Mouse (Mus musculus) embryonic facial prominence, embryonic 15.5 days (tissue): ENCODE measurements around the gene Cbx4. TPM values are rescaled to one million over a fixed set of nuclear protein-coding genes. Genes with fewer than 3 reads are reported as not detected.
A peak's percentile ranks its signal among the peaks of the same experiment; 100 is the strongest.

Source experiments
- ATAC-seq: fragments of 200-750 bp; cut with Nextera tagmentation; 2 replicates; pipeline ENCODE4 v1.8.0; 2017; ENCODE audit warnings: low read depth, moderate TSS enrichment; ENCODE audit not compliant: insufficient number of reproducible peaks, low FRiP score, low TSS enrichment
- H3K27ac ChIP-seq: fragments of 300-500 bp; sonication (generic); replicated peaks from 2 replicates; pipeline ENCODE4 v1.5.1; 2015; ENCODE audit warnings: mild to moderate bottlenecking, inconsistent platforms
- H3K27me3 ChIP-seq: fragments of 300-500 bp; sonication (generic); 2 replicates; pipeline ENCODE4 v1.6.1; 2015; ENCODE audit warnings: inconsistent platforms
- H3K36me3 ChIP-seq: fragments of 300-500 bp; sonication (generic); 2 replicates; pipeline ENCODE4 v1.6.1; 2015; ENCODE audit warnings: mild to moderate bottlenecking, inconsistent platforms
- H3K4me1 ChIP-seq: fragments of 300-500 bp; sonication (generic); 2 replicates; pipeline ENCODE4 v1.6.1; 2015; ENCODE audit warnings: inconsistent platforms
- H3K4me2 ChIP-seq: fragments of 300-500 bp; sonication (generic); replicated peaks from 2 replicates; pipeline ENCODE4 v1.6.1; 2015; ENCODE audit warnings: mild to moderate bottlenecking, inconsistent platforms
- H3K4me3 ChIP-seq: fragments of 300-500 bp; sonication (generic); replicated peaks from 2 replicates; pipeline ENCODE4 v1.5.1; 2015; ENCODE audit warnings: mild to moderate bottlenecking, inconsistent platforms
- H3K9ac ChIP-seq: fragments of 300-500 bp; sonication (generic); 2 replicates; pipeline ENCODE4 v1.6.1; 2015; ENCODE audit warnings: inconsistent platforms
- H3K9me3 ChIP-seq: fragments of 300-500 bp; sonication (generic); replicated peaks from 2 replicates; pipeline ENCODE4 v1.6.1; 2016; ENCODE audit warnings: inconsistent platforms
- WGBS: fragments of 180-500 bp; shearing (Covaris S2); methylation state at CpG from one replicate; pipeline ENCODE4 v1.1.7; 2015; 5-methylcytosine and 5-hydroxymethylcytosine counted together
- polyA plus RNA-seq: library from polyadenylated mRNA; unstranded; fragments of >200 nt; fragmentation: Nextera tagmentation; extraction: Ambion mirVana; gene quantifications from 2 replicates; pipeline ENCODE4 v1.2.1, GENCODE M21; 2015

Gene Cbx4
- 17.2 and 21.4 TPM in 2 replicates for polyA plus RNA-seq

- peak; percentile 90 for ATAC-seq
- Histone ChIP-seq H3K4me1 (peaks cover 84% of the 10 kb centered on the region), H3K27me3 (peaks cover 57% of the 10 kb centered on the region)
Measured at GRCm38 (mm10) chr11:119086144-119086971, at the start of gene Cbx4. Gene Cbx4, minus strand, starts transcription at chr11:119086221.

GRCm38 (mm10) chr11:119134586-119134985 lies 48.6 kb upstream of the Cbx4 start:
- no peak overlapping the region for H3K4me2 ChIP-seq
- no peak for ATAC-seq
- H3K27me3 ChIP-seq: peaks cover 16% of the 10 kb centered on the region
- 30% methylated on average over 17 of the region's 17 CpGs for WGBS
- no peaks in the 10 kb centered on the region for H3K9me3 ChIP-seq
- no peak overlapping the region for H3K9ac ChIP-seq
- no peak overlapping the region for H3K4me3 ChIP-seq
- H3K4me1 ChIP-seq: peaks cover 11% of the 10 kb centered on the region
- H3K36me3 ChIP-seq: no peaks in the 10 kb centered on the region
- H3K27ac ChIP-seq: no peak overlapping the region

More at GRCm38 (mm10) chr11:119086144-119086971, at the start of gene Cbx4:
- 1% methylated on average over 67 of the region's 67 CpGs for WGBS
- peak within 1 kb of the TSS; percentile 98 for H3K27ac ChIP-seq
- H3K36me3 ChIP-seq: peaks cover 12% of the 10 kb centered on the region
- no peaks in the 10 kb centered on the region for H3K9me3 ChIP-seq
- peak within 1 kb of the TSS; percentile 86 for H3K9ac ChIP-seq
- H3K4me3 ChIP-seq: peak within 1 kb of the TSS; percentile 92
- H3K4me2 ChIP-seq: peak within 1 kb of the TSS; percentile 81

GRCm38 (mm10) chr11:119133437-119134221 lies 47.6 kb upstream of the Cbx4 start:
- H3K9ac ChIP-seq: no peak overlapping the region
- peaks cover 16% of the 10 kb centered on the region for H3K27me3 ChIP-seq
- no peak for ATAC-seq
- H3K4me2 ChIP-seq: no peak overlapping the region
- no peaks in the 10 kb centered on the region for H3K36me3 ChIP-seq
- no peak overlapping the region for H3K4me3 ChIP-seq
- H3K9me3 ChIP-seq: no peaks in the 10 kb centered on the region
- H3K27ac ChIP-seq: no peak overlapping the region
- H3K4me1 ChIP-seq: peaks cover 21% of the 10 kb centered on the region
- WGBS: 76% methylated on average over 5 of the region's 5 CpGs

GRCm38 (mm10) chr11:119132198-119133035 lies 46.4 kb upstream of the Cbx4 start:
- H3K4me3 ChIP-seq: no peak overlapping the region

GRCm38 (mm10) chr11:119130081-119130765 lies 44.2 kb upstream of the Cbx4 start:
- H3K27me3 ChIP-seq: peaks cover 15% of the 10 kb centered on the region
- H3K9me3 ChIP-seq: no peaks in the 10 kb centered on the region
- peaks cover 50% of the 10 kb centered on the region for H3K4me1 ChIP-seq
- no peak for ATAC-seq
- peak overlapping the region; percentile 40 for H3K4me2 ChIP-seq
- H3K4me3 ChIP-seq: 0 out of 2 replicates have a peak overlapping the region, but pooled peaks have one; percentile 10
- H3K27ac ChIP-seq: no peak overlapping the region
- no peak overlapping the region for H3K9ac ChIP-seq
- H3K36me3 ChIP-seq: no peaks in the 10 kb centered on the region
- WGBS: 10% methylated on average over 23 of the region's 24 CpGs

More at GRCm38 (mm10) chr11:119132198-119133035, 46.4 kb upstream of the Cbx4 start:
- Histone ChIP-seq H3K9ac (no peak overlapping the region), H3K36me3 (no peaks in the 10 kb centered on the region), H3K4me1 (peaks cover 33% of the 10 kb centered on the region), H3K4me2 (no peak overlapping the region), H3K27ac (no peak overlapping the region), H3K27me3 (peaks cover 17% of the 10 kb centered on the region), H3K9me3 (no peaks in the 10 kb centered on the region)
- ATAC-seq: no peak
- 74% methylated on average over 14 of the region's 14 CpGs for WGBS

- peaks cover 50% of the 10 kb centered on the region for H3K4me1 ChIP-seq
- no peak for ATAC-seq
- WGBS: 43% methylated on average over 18 of the region's 18 CpGs
- no peaks in the 10 kb centered on the region for H3K9me3 ChIP-seq
- H3K4me2 ChIP-seq: peak overlapping the region; percentile 40; the same call in 1 of the 2 replicates
- H3K36me3 ChIP-seq: no peaks in the 10 kb centered on the region
- peaks cover 10% of the 10 kb centered on the region for H3K27me3 ChIP-seq
- H3K4me3 ChIP-seq: no peak overlapping the region
- H3K27ac ChIP-seq: no peak overlapping the region
- no peak overlapping the region for H3K9ac ChIP-seq
Measured at GRCm38 (mm10) chr11:119129281-119130058, 43.4 kb upstream of the Cbx4 start.

- H3K36me3 ChIP-seq: no peaks in the 10 kb centered on the region
- H3K4me2 ChIP-seq: no peak overlapping the region
- H3K27me3 ChIP-seq: peaks cover 6% of the 10 kb centered on the region
- ATAC-seq: no peak; the same call in 1 of the 2 replicates
- H3K9ac ChIP-seq: no peak overlapping the region; the same call in 1 of the 2 replicates
- 44% methylated on average over 11 of the region's 11 CpGs for WGBS
- H3K4me1 ChIP-seq: peaks cover 50% of the 10 kb centered on the region
- no peaks in the 10 kb centered on the region for H3K9me3 ChIP-seq
- H3K4me3 ChIP-seq: no peak overlapping the region
- no peak overlapping the region for H3K27ac ChIP-seq
Measured at GRCm38 (mm10) chr11:119128668-119129280, 42.8 kb upstream of the Cbx4 start.

GRCm38 (mm10) chr11:119127686-119128473 lies 41.9 kb upstream of the Cbx4 start:
- Histone ChIP-seq H3K4me3 (no peak overlapping the region), H3K27me3 (peaks cover 3% of the 10 kb centered on the region; the same call in 1 of the 2 replicates), H3K4me1 (peaks cover 50% of the 10 kb centered on the region), H3K9me3 (no peaks in the 10 kb centered on the region), H3K27ac (peak overlapping the region; percentile 39; the same call in 1 of the 2 replicates), H3K4me2 (no peak overlapping the region), H3K36me3 (no peaks in the 10 kb centered on the region), H3K9ac (no peak overlapping the region; the same call in 1 of the 2 replicates)
- ATAC-seq: peak; percentile 64; the same call in 1 of the 2 replicates
- 60% methylated on average over 9 of the region's 9 CpGs for WGBS

- 26% methylated on average over 12 of the region's 12 CpGs for WGBS
- H3K27ac ChIP-seq: 0 out of 2 replicates have a peak overlapping the region, but pooled peaks have one; percentile 17
- H3K4me2 ChIP-seq: no peak overlapping the region
- H3K9me3 ChIP-seq: no peaks in the 10 kb centered on the region
- no peak overlapping the region for H3K4me3 ChIP-seq
- no peak overlapping the region for H3K9ac ChIP-seq
- no peaks in the 10 kb centered on the region for H3K36me3 ChIP-seq
- peaks cover 50% of the 10 kb centered on the region for H3K4me1 ChIP-seq
- H3K27me3 ChIP-seq: peaks cover 3% of the 10 kb centered on the region; the same call in 1 of the 2 replicates
- no peak for ATAC-seq
Measured at GRCm38 (mm10) chr11:119127147-119127546, 41.1 kb upstream of the Cbx4 start.
